Mouse (Mus musculus) mesoderm, embryonic 11.5 days (tissue): ENCODE data around the gene Dcaf5.

Experiments used
- DNase-seq: peaks from one replicate; pipeline ENCODE4 v3.0.0-alpha.2; 2012; ENCODE audit warnings: low read depth, low spot score

Gene Dcaf5

GRCm38 (mm10) chr12:80436336-80436976 lies at the start of gene Dcaf5:
Dcaf5 (minus strand) TSS chr12:80436601.
- DNase-seq: peak; percentile 83

DNA sequence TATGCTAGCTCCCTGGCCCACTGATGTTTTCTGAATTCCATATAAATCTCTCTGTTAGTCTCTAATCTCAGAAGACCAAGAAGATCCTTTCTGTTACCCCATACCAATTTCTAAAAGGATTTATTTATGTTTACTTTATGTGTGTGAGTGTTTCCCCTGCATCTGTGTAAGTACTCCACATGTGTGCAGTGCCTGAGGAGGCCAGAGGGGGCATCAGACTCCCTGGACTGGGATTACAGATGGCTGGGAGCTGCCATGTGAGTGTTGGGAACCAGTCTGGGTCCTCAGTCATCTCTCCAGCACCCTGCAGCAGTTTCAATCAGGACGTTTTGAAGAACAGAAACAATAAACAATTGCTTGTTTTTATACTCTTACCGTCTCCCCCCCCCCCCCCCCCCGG lies 47.0 kb upstream of the Dcaf5 start:
- no peak for DNase-seq

DNA sequence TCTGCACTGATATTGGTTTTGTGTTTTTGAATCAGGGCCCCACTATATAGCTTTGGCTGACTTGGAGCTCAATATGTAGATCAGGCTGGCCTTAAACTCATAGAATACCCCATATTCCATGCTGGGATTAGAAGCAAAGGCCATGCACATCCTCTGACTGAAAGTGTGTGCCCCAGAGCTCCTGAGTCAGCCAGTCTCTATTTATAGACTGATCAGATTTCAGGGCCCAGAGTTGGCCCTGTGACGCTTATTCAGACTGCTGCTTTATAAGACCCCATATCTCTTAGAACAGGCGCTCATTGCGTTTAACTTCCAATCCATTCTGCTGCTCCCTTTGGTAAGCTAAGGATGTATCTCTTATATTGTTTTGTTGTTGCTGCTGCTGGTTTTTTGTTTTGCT lies 43.6 kb upstream of the Dcaf5 start:
- DNase-seq: no peak

- no peak for DNase-seq
These were observed 37.3 kb upstream of the Dcaf5 start for GRCm38 (mm10) chr12:80473731-80474130.

- DNase-seq: no peak
These were observed 35.5 kb upstream of the Dcaf5 start for GRCm38 (mm10) chr12:80471926-80472325.

- DNase-seq: no peak
These were observed 33.8 kb upstream of the Dcaf5 start for GRCm38 (mm10) chr12:80470206-80470605.

DNA sequence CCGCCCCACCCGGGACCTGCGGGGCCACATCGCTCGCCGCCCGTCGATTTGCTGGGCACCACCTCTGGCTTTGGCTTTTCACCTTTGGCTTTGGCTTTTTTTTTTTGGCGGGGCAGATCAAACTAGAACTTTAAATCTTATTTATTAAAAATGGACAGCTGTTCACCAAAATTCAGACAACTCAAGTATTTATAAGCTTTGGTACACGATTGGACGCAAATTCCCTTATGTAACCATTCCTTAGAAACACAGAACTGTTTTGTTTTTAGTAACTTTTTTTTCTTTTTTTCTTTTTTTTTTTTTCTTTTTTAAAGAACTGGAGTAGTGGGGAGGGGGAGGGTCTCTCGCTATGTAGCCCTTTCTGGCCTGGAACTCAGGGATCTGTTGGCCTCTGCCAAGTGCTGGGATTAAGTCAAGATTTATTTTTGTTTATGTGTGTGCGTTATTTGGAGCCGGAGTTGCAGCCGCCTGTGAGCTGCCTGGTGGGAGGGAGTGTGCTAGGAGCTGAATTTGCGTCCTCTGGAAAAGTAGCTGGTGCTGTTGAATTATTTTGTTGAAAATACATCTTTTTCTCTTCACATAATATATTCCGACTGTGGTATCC lies 27.4 kb upstream of the Dcaf5 start:
- no peak for DNase-seq

DNA sequence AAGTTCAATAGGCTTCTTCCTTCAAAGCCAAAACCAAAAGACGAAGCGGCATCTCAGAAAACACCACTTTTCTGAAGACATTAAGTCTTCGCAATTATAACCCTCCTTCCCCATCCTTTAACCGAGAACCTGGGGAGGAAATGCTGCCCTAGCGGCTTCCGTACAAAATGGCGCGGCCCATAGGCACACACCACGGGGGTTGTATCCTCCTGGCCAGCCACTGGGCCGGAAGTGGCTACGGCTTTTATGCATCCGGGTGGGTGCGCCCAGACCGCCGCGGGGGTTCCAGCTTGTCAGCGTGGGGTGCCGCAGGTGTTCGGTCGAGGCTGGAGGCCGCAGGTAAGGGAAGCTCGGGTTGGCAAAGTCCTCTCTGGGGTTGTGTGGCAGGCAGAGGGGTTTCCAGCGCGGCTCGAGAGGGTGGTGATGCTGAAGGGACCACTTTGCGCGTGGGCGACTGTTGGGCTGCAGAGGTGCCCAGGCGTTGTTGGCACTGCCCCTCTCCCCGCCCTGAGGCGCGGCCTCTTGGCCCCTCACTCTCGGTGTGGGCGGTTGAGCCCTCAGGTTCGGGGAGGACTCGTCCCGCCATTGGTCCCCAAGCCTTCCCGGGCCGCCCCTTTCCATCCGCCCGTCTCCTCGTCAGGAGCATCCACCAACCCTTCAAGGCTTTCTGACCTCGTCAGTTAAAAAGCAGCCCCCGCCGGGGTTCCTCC lies 26.7 kb upstream of the Dcaf5 start, which contains the start of gene Exd2:
Exd2 (plus strand) TSS at position 154 of the 710 bp plus-strand sequence.
- peak; percentile 84 for DNase-seq

GRCm38 (mm10) chr12:80462292-80462896 lies 26.0 kb upstream of the Dcaf5 start:
- DNase-seq: peak; percentile 46

DNA sequence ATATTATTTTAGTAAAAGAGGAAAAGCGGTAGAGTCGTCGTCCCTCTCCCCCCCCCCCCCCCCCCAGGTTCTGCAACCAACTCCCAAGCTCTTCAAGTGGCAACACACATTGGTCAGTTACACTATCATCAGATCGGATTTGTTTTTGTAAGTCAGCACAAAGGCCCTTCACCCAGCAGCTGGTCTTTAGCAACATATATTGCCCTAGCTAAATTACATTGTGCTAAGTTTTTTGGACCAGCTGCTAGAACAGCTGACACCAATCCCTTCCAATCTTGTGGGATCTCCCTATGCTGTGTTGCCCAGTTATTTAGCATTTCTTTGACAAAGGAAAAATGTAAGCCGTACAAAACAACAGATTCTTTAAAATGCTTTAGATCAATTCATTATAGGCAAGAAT lies 21.6 kb upstream of the Dcaf5 start:
- peak; percentile 2 for DNase-seq

- no peak for DNase-seq
These were observed 17.1 kb upstream of the Dcaf5 start for GRCm38 (mm10) chr12:80453506-80453905.

DNA sequence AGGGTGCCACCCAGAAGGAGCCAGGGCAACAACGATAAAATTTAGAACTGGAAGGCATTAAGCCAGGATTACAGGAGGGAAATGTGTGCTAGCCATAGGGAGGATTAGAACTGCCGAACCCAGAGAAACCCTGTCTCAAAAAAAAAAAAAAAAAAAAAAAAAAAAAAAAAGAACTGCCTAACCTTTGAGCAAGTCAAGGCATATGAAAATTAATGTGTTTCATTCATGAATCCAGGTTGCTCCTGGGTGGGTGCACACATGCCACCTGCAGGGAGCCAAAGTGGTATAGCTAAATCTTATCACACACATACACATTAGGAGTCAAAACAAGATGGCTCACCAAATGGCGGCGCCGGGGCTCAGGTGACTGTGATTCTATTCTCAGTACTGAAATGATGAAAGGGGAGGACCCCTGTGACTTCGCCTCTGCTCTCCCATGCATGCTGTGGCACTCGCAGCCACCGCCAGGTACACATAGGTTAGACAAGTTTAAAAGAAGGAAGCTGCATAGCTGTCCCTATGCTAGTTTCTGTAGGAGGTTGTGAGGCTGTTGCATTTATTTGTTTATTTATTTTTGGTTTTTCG lies 8.2 kb upstream of the Dcaf5 start:
- no peak for DNase-seq

DNA sequence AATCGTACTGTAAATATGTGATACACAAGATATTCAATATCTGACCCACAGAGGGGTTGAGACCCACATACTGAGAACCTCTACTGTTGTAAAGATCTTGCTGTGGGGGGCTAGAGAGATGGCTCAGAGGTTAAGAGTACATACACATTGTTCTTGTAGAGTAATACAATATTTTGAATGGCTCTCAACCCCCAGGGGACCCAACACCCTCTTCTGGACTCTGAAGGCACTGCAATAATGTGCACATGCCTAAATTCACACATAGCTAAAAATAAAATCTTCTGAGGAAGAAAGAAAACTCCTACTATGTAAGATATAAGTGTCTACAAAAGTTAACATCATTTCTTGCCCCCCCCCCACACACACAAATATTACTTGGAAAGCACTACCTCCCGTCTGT lies 4.6 kb upstream of the Dcaf5 start:
- peak; percentile 13 for DNase-seq

DNA sequence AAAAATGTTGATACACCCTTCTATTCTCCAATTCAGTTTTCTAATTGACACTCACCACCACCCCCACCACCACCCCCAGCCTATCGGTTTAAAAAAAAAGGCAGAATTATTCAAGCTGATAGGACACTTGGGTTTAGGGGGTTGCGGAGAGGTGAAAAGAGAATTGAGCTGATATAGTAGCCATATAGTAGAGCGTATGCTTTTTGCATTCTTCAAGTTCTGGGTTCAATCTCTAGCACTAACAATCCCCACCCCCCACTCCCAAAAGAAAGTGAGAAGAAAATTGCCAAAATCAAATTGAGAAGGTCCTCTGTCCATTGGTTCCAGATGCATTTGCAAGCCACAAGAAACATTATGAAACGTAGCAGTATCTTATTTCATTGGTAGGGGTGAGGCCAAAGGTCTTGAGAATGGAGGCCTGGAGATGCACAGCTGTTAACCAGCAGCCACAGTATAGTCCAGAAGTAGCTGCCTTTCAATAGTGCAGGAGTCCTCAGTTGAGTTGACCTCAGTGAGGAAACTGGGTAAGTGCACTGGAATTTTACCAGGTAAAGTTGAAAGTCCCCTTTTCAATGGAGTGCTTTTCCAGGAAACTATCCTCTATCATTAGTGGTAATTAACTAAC lies 762 bp upstream of the Dcaf5 start:
- peak; percentile 18 for DNase-seq

DNA sequence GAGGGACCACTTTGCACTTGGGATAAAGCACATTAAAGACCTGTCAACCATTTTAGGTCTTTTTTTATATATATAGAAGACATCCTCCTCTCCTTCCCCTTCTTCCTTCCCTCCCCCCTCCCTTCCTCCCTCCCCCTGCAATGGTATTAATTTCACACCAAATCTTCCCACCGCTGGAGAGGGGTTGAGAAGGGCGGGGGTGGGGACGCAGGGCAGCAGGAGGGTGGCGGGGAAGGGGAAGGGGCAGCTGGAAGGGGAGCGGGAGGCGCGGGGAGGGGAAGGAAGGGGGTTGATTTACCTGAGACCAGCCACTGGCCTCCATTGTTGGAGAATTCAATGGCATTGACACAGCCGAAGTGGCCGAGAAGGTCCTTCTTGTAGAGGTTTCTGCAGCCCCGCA lies 514 bp downstream of the Dcaf5 start:
- DNase-seq: peak; percentile 44

DNA sequence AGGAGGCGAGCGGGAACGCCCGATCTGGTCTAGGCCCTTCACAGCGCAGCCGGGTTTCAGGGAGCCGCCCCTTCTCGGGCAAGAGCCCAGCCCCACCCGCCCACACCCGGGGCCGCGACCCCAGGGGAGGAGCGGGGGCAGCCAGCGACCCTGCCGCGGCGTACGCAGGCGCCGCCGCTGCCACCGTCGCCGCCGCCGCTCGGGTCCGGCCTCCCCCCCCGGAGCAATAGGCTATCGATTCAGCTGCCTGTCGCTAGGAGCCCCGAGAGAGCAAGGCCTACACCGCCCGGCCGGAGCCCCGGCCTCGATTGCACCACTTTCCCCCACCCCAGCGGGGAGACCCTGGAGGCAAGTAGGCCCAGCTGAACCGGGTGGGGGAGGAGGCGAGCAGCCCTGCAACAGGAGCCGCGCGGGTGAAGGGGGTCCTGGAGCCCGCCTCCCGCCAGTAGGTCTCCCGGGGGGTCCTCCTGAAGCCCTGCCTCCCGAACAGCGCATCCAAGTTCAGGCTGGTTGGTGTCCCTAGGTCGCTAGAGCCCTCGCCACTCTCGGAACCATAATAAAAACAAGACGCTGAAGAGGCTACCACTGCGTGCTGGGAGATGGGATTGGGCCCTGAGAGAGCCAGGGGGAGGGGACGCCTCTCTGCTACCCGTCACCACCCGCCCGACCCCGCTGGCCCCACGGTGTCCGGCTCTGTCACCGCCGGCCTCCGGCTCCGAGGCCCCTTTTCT lies 1.3 kb downstream of the Dcaf5 start:
- DNase-seq: peak; percentile 80

DNA sequence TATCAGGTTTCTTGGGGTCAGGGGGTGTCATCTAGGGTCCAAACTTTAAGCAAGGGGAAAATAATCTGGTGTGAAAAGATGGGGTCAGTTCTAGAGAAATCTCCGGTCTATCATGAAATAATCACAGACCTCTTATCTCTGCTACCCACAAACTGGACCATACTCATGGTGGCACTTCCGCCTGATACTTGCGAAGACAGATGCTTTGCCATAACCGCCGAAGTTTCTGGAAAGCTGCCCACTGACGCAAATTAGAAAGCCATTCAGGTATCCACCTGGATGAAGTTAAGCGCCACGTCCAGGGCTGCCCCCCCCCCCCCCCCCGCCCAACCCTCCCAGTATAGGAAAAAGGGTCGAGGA lies 1.8 kb downstream of the Dcaf5 start:
- peak; percentile 4 for DNase-seq

- no peak for DNase-seq
These were observed 3.1 kb downstream of the Dcaf5 start for GRCm38 (mm10) chr12:80433266-80433665.

GRCm38 (mm10) chr12:80427683-80428082 lies 8.7 kb downstream of the Dcaf5 start:
- DNase-seq: no peak

- no peak for DNase-seq
These were observed 21.3 kb downstream of the Dcaf5 start for GRCm38 (mm10) chr12:80415100-80415499.

- no peak for DNase-seq
These were observed 25.5 kb downstream of the Dcaf5 start for GRCm38 (mm10) chr12:80410855-80411254.
